Mouse (Mus musculus) gastrocnemius, postnatal 25 days (tissue): ENCODE data around the gene Herpud1. TPM values are rescaled to one million over a fixed set of nuclear protein-coding genes. Genes with fewer than 3 reads are reported as not detected.

ENCODE experiments used
- DNase-seq: peaks from one replicate; pipeline ENCODE4 v3.0.0; 2022
- long read RNA-seq, 2 experiments: library from polyadenylated mRNA; stranded (forward); transcript quantifications; one replicate each; pipeline ENCODE4 v2.0.0; 2021
- total RNA-seq, 2 experiments: library from RNA; stranded (reverse); gene quantifications; 1 replicate in 1 of 2; 2 replicates in 1 of 2; pipeline ENCODE4 v1.2.3; 2021

The Herpud1 gene
- total RNA-seq: 10 to 100 TPM; 78.0 to 80.1 TPM
- long read RNA-seq, experiment 1, transcript Herpud1-201 (8 exons, 1,873 nt): minor isoform, 10 of 116 reads
- long read RNA-seq, experiment 1, transcript Herpud1-205 (8 exons, 1,952 nt): major isoform, 81 of 116 reads
- long read RNA-seq, experiment 1, partial matches to known transcripts: 5 of 116 reads
- long read RNA-seq, experiment 1, other reads (novel, unspliced or antisense): 20 of 116 reads
- long read RNA-seq, experiment 2, transcript Herpud1-201 (8 exons, 1,873 nt): minor isoform, 12 of 160 reads
- long read RNA-seq, experiment 2, transcript Herpud1-205 (8 exons, 1,952 nt): major isoform, 123 of 160 reads
- long read RNA-seq, experiment 2, partial matches to known transcripts: 3 of 160 reads
- long read RNA-seq, experiment 2, other reads (novel, unspliced or antisense): 22 of 160 reads

- peak; percentile 99 for DNase-seq
These were observed at the start of gene Herpud1 for GRCm38 (mm10) chr8:94386214-94387026. Herpud1 (plus strand) TSS chr8:94386438.

DNA sequence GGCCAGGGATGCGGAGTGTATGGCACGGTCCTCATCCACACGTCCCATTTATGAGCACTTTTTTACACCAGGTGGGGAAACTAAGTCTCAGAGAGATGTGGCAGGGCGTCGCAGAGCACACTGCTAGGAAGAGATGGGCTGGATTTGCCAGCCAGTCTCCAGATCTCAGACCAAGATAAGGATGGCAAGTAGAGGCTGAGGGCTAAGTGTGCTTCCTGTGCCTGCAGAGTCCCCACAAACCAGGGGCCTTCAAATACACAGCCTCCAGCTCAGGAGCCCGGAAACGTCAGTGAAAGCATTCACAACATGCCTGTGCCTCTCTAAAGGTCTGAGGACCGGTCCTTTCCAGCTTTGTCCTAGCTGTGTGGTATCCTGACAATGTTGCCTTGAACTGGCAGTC, 48.7 kb upstream of the Herpud1 start:
- DNase-seq: no peak

DNA sequence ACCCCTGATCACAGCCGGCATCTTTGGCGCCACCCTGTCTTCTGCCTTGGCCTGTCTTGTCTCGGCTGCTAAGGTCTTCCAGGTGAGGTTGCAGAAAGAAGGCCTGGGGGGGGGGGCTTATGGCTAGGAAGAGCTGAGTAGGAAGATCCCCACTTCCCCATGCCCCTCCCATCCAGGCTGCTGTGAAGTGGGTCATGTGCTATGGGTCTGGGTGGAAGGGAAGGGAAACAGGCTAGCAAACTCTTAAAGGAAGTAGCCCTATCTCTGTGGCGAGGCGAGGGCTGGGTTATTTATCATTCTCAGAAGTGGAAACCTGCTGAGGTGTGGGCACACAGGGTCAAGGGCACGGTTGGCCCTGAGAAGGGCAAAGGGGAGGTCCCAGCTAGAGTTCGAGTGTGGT, 45.4 kb upstream of the Herpud1 start:
- no peak for DNase-seq

- DNase-seq: no peak
These were observed 43.5 kb upstream of the Herpud1 start for GRCm38 (mm10) chr8:94342691-94343090.

DNA sequence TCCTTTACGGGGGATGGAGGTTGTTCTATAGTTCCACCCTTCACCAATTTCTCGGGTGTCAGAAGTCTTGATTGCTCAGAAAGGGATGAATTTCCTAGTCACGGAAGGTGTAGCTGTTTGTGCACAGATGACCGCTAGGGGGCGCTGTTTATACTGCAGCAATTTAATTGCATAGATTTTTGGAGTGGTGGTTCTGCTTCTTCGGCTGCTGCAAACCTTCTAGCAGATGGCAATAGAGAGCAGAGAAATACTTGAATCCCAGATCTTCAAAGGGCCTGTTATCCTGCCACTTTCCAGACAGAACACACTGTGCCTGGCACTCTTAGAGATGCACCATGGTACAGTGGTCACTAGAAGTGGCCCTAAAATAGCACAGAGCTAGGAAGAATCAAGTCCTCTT, 42.9 kb upstream of the Herpud1 start:
- DNase-seq: peak; percentile 56

DNA sequence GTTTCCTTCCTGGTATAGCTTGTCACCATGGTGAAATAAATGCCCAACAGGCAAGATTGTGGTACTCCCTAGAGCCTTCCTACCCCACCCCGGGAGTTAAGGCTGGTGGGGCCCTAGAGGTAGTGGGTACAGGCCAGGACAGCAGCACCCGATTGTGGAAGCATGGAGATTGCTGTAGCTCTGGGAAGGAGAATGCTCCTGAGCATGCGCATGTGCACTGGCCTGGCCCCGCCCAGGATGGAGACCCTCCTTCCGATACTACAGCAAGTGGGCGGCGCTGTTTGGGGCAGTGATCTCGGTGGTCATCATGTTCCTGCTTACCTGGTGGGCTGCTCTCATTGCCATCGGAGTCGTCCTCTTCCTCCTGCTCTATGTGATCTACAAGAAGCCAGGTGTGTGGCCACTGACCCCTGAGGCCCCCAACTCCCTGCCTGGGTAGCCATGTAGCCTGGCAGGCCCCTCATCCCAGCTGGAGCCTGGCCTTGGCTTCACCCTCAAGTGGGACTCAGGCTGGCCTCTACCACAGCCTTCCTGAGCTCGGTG, 42.4 kb upstream of the Herpud1 start:
- no peak for DNase-seq

GRCm38 (mm10) chr8:94345657-94346056, 40.6 kb upstream of the Herpud1 start:
- DNase-seq: no peak

GRCm38 (mm10) chr8:94346264-94346663, 40.0 kb upstream of the Herpud1 start:
- no peak for DNase-seq

GRCm38 (mm10) chr8:94348425-94348824, 37.8 kb upstream of the Herpud1 start:
- no peak for DNase-seq

DNA sequence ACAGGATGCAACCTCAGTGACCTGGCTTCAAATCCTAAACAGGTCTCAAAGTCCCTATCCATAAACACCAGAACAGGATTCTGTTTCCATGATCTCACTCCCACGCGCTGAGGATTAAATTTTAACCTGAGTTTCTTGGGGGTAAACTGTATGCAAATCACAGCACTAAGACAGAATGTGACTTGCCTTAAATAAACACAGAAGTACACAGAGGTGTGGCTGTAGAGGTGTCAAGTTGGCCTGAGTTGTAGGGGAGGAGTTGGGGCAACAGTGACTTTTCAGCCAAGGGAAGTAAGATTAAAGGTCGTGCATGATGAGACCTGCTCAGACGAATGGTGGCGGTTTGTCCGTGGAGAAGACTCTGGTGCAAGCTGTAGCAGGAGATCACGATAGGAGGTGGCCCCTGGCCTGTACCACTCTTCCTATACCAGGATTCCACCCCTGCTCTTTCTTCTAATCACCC, 32.1 kb upstream of the Herpud1 start:
- no peak for DNase-seq

- DNase-seq: no peak
These were observed 31.7 kb upstream of the Herpud1 start for GRCm38 (mm10) chr8:94354571-94354970.

- no peak for DNase-seq
These were observed 29.0 kb upstream of the Herpud1 start for GRCm38 (mm10) chr8:94357220-94357619.

DNA sequence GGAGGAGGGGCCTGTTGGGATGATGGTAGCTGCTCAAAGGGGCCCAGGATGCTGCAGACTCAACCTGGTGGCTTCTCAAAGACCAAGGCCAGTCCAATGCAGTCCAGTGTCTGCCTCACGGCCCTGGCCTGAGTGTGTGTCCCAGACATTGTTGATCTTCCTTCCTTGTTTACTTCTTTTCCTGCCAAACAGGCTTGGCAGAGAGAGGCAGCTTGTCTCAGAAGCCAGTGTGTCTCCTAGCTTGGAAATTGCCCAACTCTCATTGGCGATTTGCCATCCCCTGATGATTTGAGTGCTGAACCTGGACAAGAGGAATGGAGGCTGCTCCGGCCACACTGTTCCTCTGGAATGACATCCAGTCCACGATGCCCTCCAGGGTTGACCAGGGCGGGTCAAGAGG, 27.7 kb upstream of the Herpud1 start:
- DNase-seq: peak; percentile 51

DNA sequence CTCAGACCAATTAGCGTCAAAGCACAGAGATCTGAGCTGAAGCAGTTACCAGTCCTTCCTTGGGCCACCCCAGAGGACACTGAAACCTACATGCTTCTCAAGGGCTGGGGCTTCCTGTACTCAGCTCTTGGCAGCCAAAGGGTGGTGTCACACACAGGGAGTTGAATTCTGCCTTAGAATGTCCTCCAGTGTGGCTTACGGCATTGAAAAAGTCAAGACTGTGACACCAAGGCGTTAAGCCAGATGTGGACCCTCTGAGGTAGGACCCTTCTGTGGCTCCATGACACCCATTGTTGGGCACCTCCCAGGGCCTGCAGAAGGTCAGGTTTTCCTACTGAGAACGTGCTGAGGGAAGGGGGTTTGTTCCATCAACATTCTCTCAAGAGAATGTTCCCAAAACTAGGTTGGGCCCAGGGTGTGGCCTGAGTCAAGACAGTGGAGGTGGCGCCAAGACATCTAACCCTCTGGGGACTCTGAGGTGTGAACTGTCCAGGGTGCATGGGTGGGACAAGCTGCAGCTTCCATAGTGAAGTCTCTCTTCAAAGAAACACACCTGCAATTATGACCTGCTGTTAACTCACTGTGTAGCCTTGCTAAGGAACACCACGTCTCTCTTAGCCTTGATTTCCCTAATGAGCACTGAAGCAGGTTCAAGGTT, 24.3 kb upstream of the Herpud1 start:
- no peak for DNase-seq

DNA sequence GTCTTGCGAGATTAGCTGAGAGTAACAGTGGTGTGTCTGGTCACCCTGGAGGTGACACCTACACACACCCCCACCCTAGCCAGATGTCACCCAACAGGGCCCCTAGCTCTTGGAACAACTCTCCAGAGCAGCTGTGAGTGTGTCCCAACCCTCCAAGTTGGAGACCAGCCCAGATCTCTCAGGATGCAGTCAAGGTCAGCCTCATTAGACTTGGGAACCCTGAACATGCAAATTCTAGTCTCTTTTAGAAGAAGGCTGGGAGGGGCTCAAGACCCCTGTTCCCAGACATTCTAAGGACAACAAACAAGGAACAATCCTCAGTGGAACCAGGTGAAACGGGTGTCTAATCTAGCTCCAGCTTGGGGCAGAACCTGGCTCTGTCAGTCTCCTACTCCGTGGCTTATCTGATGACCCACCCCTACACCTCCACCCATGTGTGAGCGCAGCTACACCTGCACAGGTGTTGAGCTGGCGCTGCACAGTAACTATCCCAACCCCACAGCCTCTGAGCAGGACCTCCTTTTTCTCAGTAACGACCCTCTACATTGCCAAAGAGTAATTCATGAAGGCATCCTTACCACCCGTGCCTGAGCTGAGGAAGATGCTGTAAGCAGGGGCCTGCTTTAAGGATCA, 23.5 kb upstream of the Herpud1 start:
- DNase-seq: peak; percentile 61

GRCm38 (mm10) chr8:94363288-94363688, 22.9 kb upstream of the Herpud1 start:
- peak; percentile 81 for DNase-seq

DNA sequence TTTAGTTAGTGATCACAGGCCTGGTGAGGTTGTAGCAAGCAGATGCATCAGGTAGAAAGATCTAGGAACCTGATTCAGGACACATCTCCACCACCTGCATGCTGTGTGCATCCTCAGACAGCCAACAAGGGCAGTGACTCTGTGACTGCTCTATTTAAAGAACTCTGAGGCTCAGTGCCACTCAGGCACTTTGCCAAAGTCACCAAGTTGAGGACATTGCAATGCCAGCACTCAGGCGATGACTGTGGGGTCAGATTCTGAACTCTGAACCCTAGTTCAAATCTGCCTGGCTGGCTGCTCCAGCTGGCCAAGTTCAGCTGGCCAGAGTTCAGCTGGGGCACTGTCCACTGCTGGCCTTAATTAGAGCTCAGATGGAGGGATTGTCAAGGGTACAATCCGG, 22.3 kb upstream of the Herpud1 start:
- peak; percentile 71 for DNase-seq

DNA sequence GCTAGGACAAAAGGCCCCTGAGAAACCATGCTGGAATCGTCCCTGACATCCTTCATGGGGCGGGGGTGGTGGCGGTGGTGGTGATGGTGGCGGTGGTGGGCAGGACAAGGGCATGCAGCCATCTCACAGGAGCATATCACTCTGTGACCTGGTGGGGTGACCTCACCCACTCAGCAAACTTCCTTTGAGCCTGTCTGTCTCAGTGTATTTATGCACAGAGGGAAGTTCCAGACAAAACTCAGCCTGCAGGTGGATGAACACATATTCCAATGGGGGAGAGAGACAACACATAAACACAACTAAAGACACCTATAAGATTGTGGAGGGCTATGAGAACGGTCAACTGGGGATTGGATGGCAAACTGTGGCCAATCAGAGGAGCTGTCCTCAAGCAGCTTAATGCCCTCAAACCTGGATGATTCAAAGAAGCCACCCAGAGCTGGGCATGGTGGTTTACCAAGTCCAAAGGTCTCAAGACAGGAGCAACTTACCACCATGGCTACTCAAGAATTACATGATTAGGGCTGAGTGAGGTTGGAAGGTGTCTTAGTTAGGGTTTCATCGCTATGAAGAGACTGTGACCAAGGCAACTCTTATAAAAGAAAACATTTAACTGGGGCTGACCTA, 21.4 kb upstream of the Herpud1 start:
- no peak for DNase-seq

DNA sequence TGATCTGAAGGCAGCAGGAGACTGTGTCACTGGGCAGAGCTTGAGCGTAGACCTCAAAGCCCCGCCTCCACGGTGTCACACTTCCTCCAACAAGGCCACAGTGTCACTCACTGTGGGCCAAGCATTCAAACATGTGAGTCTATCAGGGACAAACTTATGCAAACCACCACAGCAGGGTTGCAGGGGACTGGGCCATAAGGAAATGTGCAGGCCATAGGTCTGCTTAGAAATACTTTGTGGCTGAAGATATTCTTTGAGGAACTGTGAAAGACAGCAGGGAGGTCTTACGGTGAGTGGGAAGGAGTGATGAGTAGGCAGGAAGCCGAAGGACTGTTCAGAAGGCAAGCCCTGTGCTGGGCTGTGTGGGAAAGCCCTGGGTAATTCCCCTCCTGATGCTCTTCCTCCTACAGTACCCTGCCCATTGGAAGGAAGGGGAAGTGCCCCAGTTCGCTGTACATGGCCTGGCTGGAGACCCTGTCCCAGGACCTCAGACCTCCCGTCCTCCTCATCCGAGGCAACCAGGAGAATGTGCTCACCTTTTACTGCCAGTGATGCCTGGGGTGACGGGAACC, 20.7 kb upstream of the Herpud1 start:
- peak; percentile 44 for DNase-seq

DNA sequence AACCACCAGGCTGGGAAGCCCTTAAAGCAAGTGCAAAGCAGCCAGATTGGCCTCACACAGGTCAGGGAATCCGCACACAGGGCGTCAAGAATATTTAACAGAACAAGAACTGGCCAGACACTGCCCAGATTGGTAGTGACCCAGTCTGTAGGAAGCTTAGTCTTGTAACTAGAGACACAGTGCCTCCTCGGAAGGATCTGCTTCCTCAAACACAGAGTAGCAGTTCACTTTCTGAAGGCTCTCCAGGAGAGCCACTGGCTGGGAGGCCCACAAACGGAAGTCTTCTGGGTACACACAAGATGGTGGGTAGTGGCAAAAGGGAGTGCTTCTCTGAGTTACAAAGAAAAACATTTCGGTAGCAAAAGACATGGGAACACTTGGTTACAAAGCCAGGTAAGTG, 15.4 kb upstream of the Herpud1 start:
- DNase-seq: no peak

GRCm38 (mm10) chr8:94372955-94373599, 13.2 kb upstream of the Herpud1 start:
- no peak for DNase-seq
